In the genomic region with DNA sequence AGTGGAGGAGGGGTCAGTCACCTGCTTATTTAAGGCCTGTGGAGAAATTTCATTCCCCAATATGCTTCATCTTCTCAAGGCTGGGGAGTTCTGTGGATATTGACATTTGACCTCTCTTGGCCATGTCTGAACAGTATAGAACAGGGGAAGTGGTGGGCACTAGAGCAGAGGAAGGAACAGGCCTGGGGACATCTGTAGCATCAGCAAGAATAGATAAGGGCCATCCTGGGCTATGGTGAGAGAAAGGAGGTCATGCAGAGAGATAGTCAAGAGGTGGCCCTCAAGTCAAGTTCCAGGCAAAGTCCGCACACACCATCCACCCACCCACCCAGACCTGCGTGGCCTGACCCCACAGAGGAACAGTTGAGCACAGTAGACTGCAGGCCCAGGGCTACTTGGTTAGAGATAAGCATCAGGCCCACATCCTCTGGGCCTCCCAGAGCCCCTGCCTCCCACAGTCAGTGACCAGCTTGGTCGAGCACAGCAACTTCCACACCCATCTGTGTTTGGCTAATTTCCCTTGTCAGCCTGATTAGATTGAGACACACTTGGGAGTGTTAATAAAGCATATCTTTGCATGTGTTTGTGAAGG, we compare ENCODE assay signal across 11 mouse cellular contexts. TPM values are rescaled to one million over a fixed set of nuclear protein-coding genes. Genes with fewer than 3 reads are reported as not detected.
DNase-seq lines count a peak whose midpoint lies in the region; ATAC-seq and TF ChIP-seq lines count a peak whose summit lies in the region.
"Had no signal": no experiment of that assay in that cellular context is flagged by ENCODE, and none has a peak within 500 bp of the region (broad histone marks: within the 10 kb centered on the region; RNA-seq: fewer than 3 reads in every experiment).

No protein-coding gene starts in this region.

- H3K27me3 ChIP-seq in cerebellum, adult 2 months (ENCODE audit: control insufficient read depth, insufficient read depth, low read length): no peaks in the 10 kb centered on the region
- no peaks in the 10 kb centered on the region for H3K27me3 ChIP-seq in lung, postnatal 0 days (replicated peaks; ENCODE audit: insufficient read depth, low read length)
- H3K27me3 ChIP-seq in hindbrain, embryonic 11.5 days (ENCODE audit: control insufficient read depth, insufficient read depth, low read length): no peaks in the 10 kb centered on the region
- H3K27me3 ChIP-seq in stomach, embryonic 14.5 days (ENCODE audit: control insufficient read depth, insufficient read depth, low read length): no peaks in the 10 kb centered on the region
- H3K27me3 ChIP-seq: embryonic facial prominence, embryonic 13.5 days had no signal

- peak in 1 of 2 experiments; percentile 47 for DNase-seq in cerebellum, adult 2 months
- no peak for DNase-seq in cerebellum, adult 9-10 months
- DNase-seq in lung, postnatal 0 days (ENCODE audit: low spot score): no peak
- no peak for DNase-seq in lung, postnatal 14 days
- DNase-seq in hindbrain, embryonic 11.5 days (ENCODE audit: low spot score): no peak
- no peak for DNase-seq in layer of hippocampus, postnatal 14 days (ENCODE audit: low spot score in 2 of 2)
- no peak for DNase-seq in urinary bladder, adult 2 months (ENCODE audit: low spot score)
- DNase-seq: thymus, adult 18-20 months had no signal

- no peak overlapping the region for H3K4me2 ChIP-seq in lung, postnatal 0 days (replicated peaks; ENCODE audit: low read depth, low read length)
- no peak overlapping the region for H3K4me2 ChIP-seq in hindbrain, embryonic 11.5 days (replicated peaks; ENCODE audit: low read depth, low read length)
- H3K4me2 ChIP-seq in stomach, embryonic 14.5 days (replicated peaks; ENCODE audit: low read depth, low read length): no peak overlapping the region
- H3K4me2 ChIP-seq: embryonic facial prominence, embryonic 13.5 days had no signal

- no peak for TF ChIP-seq POLR2A in cerebellum, adult 2 months (IDR thresholded peaks at IDR 0.05; ENCODE audit: borderline replicate concordance, insufficient read depth, low read length)

- H3K9ac ChIP-seq in lung, postnatal 0 days (replicated peaks; ENCODE audit: low read depth): no peak overlapping the region
- H3K9ac ChIP-seq in hindbrain, embryonic 11.5 days (ENCODE audit: low read depth, low read length): no peak overlapping the region
- H3K9ac ChIP-seq in stomach, embryonic 14.5 days (replicated peaks; ENCODE audit: low read depth, low read length): no peak overlapping the region
- H3K9ac ChIP-seq: embryonic facial prominence, embryonic 13.5 days had no signal

- ATAC-seq in lung, postnatal 0 days: peak; percentile 18
- ATAC-seq in hindbrain, embryonic 11.5 days (ENCODE audit: low FRiP score): peak; percentile 48
- 0 out of 2 replicates have a peak, but pooled peaks have one; percentile 15 for ATAC-seq in stomach, embryonic 14.5 days (ENCODE audit: insufficient number of reproducible peaks, insufficient read depth, low FRiP score, low read depth)

- H3K9me3 ChIP-seq in lung, postnatal 0 days (ENCODE audit: low read length): no peaks in the 10 kb centered on the region
- no peaks in the 10 kb centered on the region for H3K9me3 ChIP-seq in hindbrain, embryonic 11.5 days (ENCODE audit: control insufficient read depth, low read length)
- H3K9me3 ChIP-seq in stomach, embryonic 14.5 days (ENCODE audit: control insufficient read depth, low read depth, low read length): no peaks in the 10 kb centered on the region
- H3K9me3 ChIP-seq: embryonic facial prominence, embryonic 13.5 days had no signal

- H3K27ac ChIP-seq in cerebellum, adult 2 months (ENCODE audit: insufficient read depth, low read length): peak overlapping the region; percentile 69
- no peak overlapping the region for H3K27ac ChIP-seq in lung, postnatal 0 days (ENCODE audit: low read length)
- H3K27ac ChIP-seq in hindbrain, embryonic 11.5 days (ENCODE audit: low read depth, low read length): no peak overlapping the region
- H3K27ac ChIP-seq in stomach, embryonic 14.5 days (ENCODE audit: low read length): peak overlapping the region; percentile 7; the same call in 1 of the 2 replicates
- H3K27ac ChIP-seq: embryonic facial prominence, embryonic 13.5 days had no signal

- TF ChIP-seq EP300 in lung, postnatal 0 days (IDR thresholded peaks at IDR 0.05): no peak

- peaks cover 81% of the 10 kb centered on the region for H3K4me1 ChIP-seq in cerebellum, adult 2 months (ENCODE audit: control insufficient read depth, insufficient read depth, low read length)
- peaks cover 33% of the 10 kb centered on the region for H3K4me1 ChIP-seq in lung, postnatal 0 days (ENCODE audit: insufficient read depth, low read depth, low read length)
- peaks cover 18% of the 10 kb centered on the region for H3K4me1 ChIP-seq in hindbrain, embryonic 11.5 days (replicated peaks; ENCODE audit: control insufficient read depth, insufficient read depth, low read length)
- peaks cover 57% of the 10 kb centered on the region for H3K4me1 ChIP-seq in stomach, embryonic 14.5 days (ENCODE audit: control insufficient read depth, insufficient read depth, low read length)

- WGBS in cerebellum, adult 2 months: 42% methylated on average over 3 of the region's 3 CpGs
- WGBS in lung, postnatal 0 days: 39% methylated on average over 3 of the region's 3 CpGs
- 67% methylated on average over 3 of the region's 3 CpGs for WGBS in hindbrain, embryonic 11.5 days
- WGBS in stomach, embryonic 14.5 days: 49% methylated on average over 3 of the region's 3 CpGs

- TF ChIP-seq CTCF in cerebellum, adult 2 months (IDR thresholded peaks at IDR 0.05; ENCODE audit: borderline replicate concordance, insufficient read depth, low read depth, low read length): no peak
- no peak for TF ChIP-seq CTCF in lung, postnatal 0 days (IDR thresholded peaks at IDR 0.05)

- peaks cover 33% of the 10 kb centered on the region for H3K36me3 ChIP-seq in lung, postnatal 0 days (ENCODE audit: insufficient read depth, low read length)
- 0 out of 2 replicates have a peak, but pooled peaks cover 6% of the 10 kb centered on the region for H3K36me3 ChIP-seq in hindbrain, embryonic 11.5 days (ENCODE audit: control insufficient read depth, insufficient read depth, low read length)
- peaks cover 33% of the 10 kb centered on the region for H3K36me3 ChIP-seq in stomach, embryonic 14.5 days (ENCODE audit: control insufficient read depth, insufficient read depth, low read length)

- H3K4me3 ChIP-seq in cerebellum, adult 2 months (replicated peaks; ENCODE audit: insufficient read depth, low read depth, low read length): no peak overlapping the region
- H3K4me3 ChIP-seq in lung, postnatal 0 days (ENCODE audit: low read depth, low read length): no peak overlapping the region
- no peak overlapping the region for H3K4me3 ChIP-seq in hindbrain, embryonic 11.5 days (ENCODE audit: low read depth, low read length)
- no peak overlapping the region for H3K4me3 ChIP-seq in stomach, embryonic 14.5 days (ENCODE audit: low read depth, low read length)
- H3K4me3 ChIP-seq: embryonic facial prominence, embryonic 13.5 days had no signal

RNA-seq across cellular contexts. Expression of a gene that starts 7.5 kb away (rescaled TPM):
- 533 and 557 TPM in 2 replicates for polyA plus RNA-seq in cerebellum, adult 2 months (2012; rRNA removed)
- polyA plus RNA-seq in lung, postnatal 0 days (2015; fragmentation: Nextera tagmentation; extraction: Ambion mirVana): 221 and 244 TPM in 2 replicates
- polyA plus RNA-seq in hindbrain, embryonic 11.5 days (2014; fragmentation: Nextera tagmentation; extraction: Ambion mirVana): 85.7 and 86.1 TPM in 2 replicates
- polyA plus RNA-seq in stomach, embryonic 14.5 days (2014; fragmentation: Nextera tagmentation; extraction: Ambion mirVana): 137 and 147 TPM in 2 replicates
- total RNA-seq in layer of hippocampus, postnatal 14 days (2021): 100 to 1,000 TPM; 505 to 525 TPM
- 160 and 190 TPM in 2 replicates for polyA plus RNA-seq in urinary bladder, adult 2 months (2012; rRNA removed)

RNA-seq across cellular contexts. Expression of a gene that starts 26.7 kb away (rescaled TPM):
- 4.3 and 5.3 TPM in 2 replicates for polyA plus RNA-seq in cerebellum, adult 2 months (2012; rRNA removed)
- polyA plus RNA-seq in lung, postnatal 0 days (2015; fragmentation: Nextera tagmentation; extraction: Ambion mirVana): 0.11 and 0.30 TPM in 2 replicates
- 0.46 and 0.60 TPM in 2 replicates for polyA plus RNA-seq in hindbrain, embryonic 11.5 days (2014; fragmentation: Nextera tagmentation; extraction: Ambion mirVana)
- polyA plus RNA-seq in stomach, embryonic 14.5 days (2014; fragmentation: Nextera tagmentation; extraction: Ambion mirVana): 0.13 and 0.49 TPM in 2 replicates
- total RNA-seq in layer of hippocampus, postnatal 14 days (2021): 1 to 10 TPM; 4.1 to 5.3 TPM
- polyA plus RNA-seq in urinary bladder, adult 2 months (2012; rRNA removed): 0.08 and 0.41 TPM in 2 replicates
- polyA plus RNA-seq: C2C12 had no signal

RNA-seq across cellular contexts. Expression of a gene that starts 59.2 kb away (rescaled TPM):
- 0.03 TPM in 2 replicates for polyA plus RNA-seq in cerebellum, adult 2 months (2012; rRNA removed)
- polyA plus RNA-seq in lung, postnatal 0 days (2015; fragmentation: Nextera tagmentation; extraction: Ambion mirVana): 0.14 and 0.26 TPM in 2 replicates
- polyA plus RNA-seq in hindbrain, embryonic 11.5 days (2014; fragmentation: Nextera tagmentation; extraction: Ambion mirVana): 0.08 TPM in 1 of 2 replicates, not detected in the other
- polyA plus RNA-seq in stomach, embryonic 14.5 days (2014; fragmentation: Nextera tagmentation; extraction: Ambion mirVana): not detected in 2 replicates
- total RNA-seq in layer of hippocampus, postnatal 14 days (2021): not detected
- polyA plus RNA-seq in urinary bladder, adult 2 months (2012; rRNA removed): 0.06 and 0.08 TPM in 2 replicates
- polyA plus RNA-seq: C2C12 had no signal

Comparison
In these comparisons a context has a peak if more than half of its experiments do, and no peak if none do; other contexts are left out.
1. H3K27ac ChIP-seq: peak in cerebellum, adult 2 months (single experiment) and stomach, embryonic 14.5 days (single experiment); none in lung, postnatal 0 days (single experiment) and hindbrain, embryonic 11.5 days (single experiment).
2. Peak in every context shown above with its lines, with median percentiles within 50 percentile points of each other: ATAC-seq.